Mouse (Mus musculus): Measurements from ENCODE around the gene Man2a2. TPM values are rescaled to one million over a fixed set of nuclear protein-coding genes. Genes with fewer than 3 reads are reported as not detected.

Man2a2 gene
- total and polyA plus RNA-seq, 3 experiments = 12.5 to 46.3 (median 44.3) TPM

- Histone ChIP-seq H3K36me3 (replicated peaks in 1 of 2; ENCODE audit: control insufficient read depth in 1 of 2, insufficient read depth in 1 of 2, low read length in 1 of 2) (peaks cover 70 to 84% of the 10 kb centered on the region in 2 experiments), H3K27me3 (replicated peaks) (no peaks in the 10 kb centered on the region), H3K4me1 (ENCODE audit: control insufficient read depth in 1 of 2, insufficient read depth in 2 of 2) (peaks cover 4 to 11% of the 10 kb centered on the region in 2 experiments; a peak in 3 of 4 replicates), H3K27ac (ENCODE audit: insufficient read depth, low read depth) (no peak overlapping the region), H3K4me2 (ENCODE audit: insufficient read depth, low read depth, poor library complexity, severe bottlenecking) (no peak overlapping the region), H3K9me3 (replicated peaks; ENCODE audit: low read length) (peaks cover 15% of the 10 kb centered on the region), H3K79me2 (replicated peaks; ENCODE audit: control insufficient read depth, extremely low read depth, insufficient read depth, poor library complexity, severe bottlenecking) (no peaks in the 10 kb centered on the region), H3K4me3 (replicated peaks in 1 of 3; ENCODE audit: low read depth in 2 of 3, low read length in 2 of 3, poor library complexity in 1 of 3) (no peak overlapping the region), H3K9ac (ENCODE audit: insufficient read depth, low read depth) (no peak overlapping the region)
- TF ChIP-seq GABPA (IDR thresholded peaks at IDR 0.05; ENCODE audit: insufficient replicate concordance, low read depth, low read length) = no peak
- TF ChIP-seq TBP (conservative IDR thresholded peaks at IDR 0.05; ENCODE audit: low read depth, low read length) = no peak
- no peak for TF ChIP-seq ZC3H11A (IDR thresholded peaks at IDR 0.05; ENCODE audit: low read depth, low read length)
- no peak for TF ChIP-seq SIN3A (IDR thresholded peaks at IDR 0.05; ENCODE audit: low read length)
- TF ChIP-seq TCF12 (IDR thresholded peaks at IDR 0.05; ENCODE audit: low read depth, low read length) = no peak
- no peak for TF ChIP-seq RCOR1 (conservative IDR thresholded peaks at IDR 0.05; ENCODE audit: low read depth, low read length)
- no peak for TF ChIP-seq E2F4 (IDR thresholded peaks at IDR 0.05; ENCODE audit: insufficient replicate concordance, low read depth, low read length)
- TF ChIP-seq MAX (IDR thresholded peaks at IDR 0.05; ENCODE audit: low read length) = no peak
- dilution Hi-C loops (cut with MboI; ENCODE audit: extremely low pct_ligation_motif_present, extremely low pct_unique_long_range_greater_than_20kb, low sequenced_read_pairs) = no loop called here
- in situ Hi-C loops (cut with MboI; ENCODE audit: low pct_ligation_motif_present, low pct_unique_long_range_greater_than_20kb, low sequenced_read_pairs) = no loop called here
- DNase-seq (ENCODE audit: extremely low read depth) = no peak
These were observed 36.3 kb downstream of the Man2a2 start for GRCm38 (mm10) chr7:80334848-80335247.

- Histone ChIP-seq H3K27me3 (replicated peaks) (no peaks in the 10 kb centered on the region), H3K27ac (ENCODE audit: insufficient read depth, low read depth) (no peak overlapping the region), H3K9me3 (replicated peaks; ENCODE audit: low read length) (peaks cover 15% of the 10 kb centered on the region), H3K4me1 (ENCODE audit: control insufficient read depth in 1 of 2, insufficient read depth in 2 of 2) (no peaks in the 10 kb centered on the region), H3K4me3 (replicated peaks in 1 of 3; ENCODE audit: low read depth in 2 of 3, low read length in 2 of 3, poor library complexity in 1 of 3) (no peak overlapping the region), H3K4me2 (ENCODE audit: insufficient read depth, low read depth, poor library complexity, severe bottlenecking) (no peak overlapping the region), H3K9ac (ENCODE audit: insufficient read depth, low read depth) (no peak overlapping the region), H3K79me2 (replicated peaks; ENCODE audit: control insufficient read depth, extremely low read depth, insufficient read depth, poor library complexity, severe bottlenecking) (no peaks in the 10 kb centered on the region), H3K36me3 (replicated peaks in 1 of 2; ENCODE audit: control insufficient read depth in 1 of 2, insufficient read depth in 1 of 2, low read length in 1 of 2) (peaks cover 90 to 96% of the 10 kb centered on the region in 2 experiments)
- dilution Hi-C loops (cut with MboI; ENCODE audit: extremely low pct_ligation_motif_present, extremely low pct_unique_long_range_greater_than_20kb, low sequenced_read_pairs) = no loop called here
- in situ Hi-C loops (cut with MboI; ENCODE audit: low pct_ligation_motif_present, low pct_unique_long_range_greater_than_20kb, low sequenced_read_pairs) = no loop called here
- no peak for DNase-seq (ENCODE audit: extremely low read depth)
- no peak for TF ChIP-seq KAT2A (IDR thresholded peaks at IDR 0.05; ENCODE audit: insufficient replicate concordance, low read length)
- no peak for TF ChIP-seq JUN (IDR thresholded peaks at IDR 0.05; ENCODE audit: insufficient read depth, low read depth, low read length)
- TF ChIP-seq UBTF (IDR thresholded peaks at IDR 0.05; ENCODE audit: low read depth, low read length) = no peak
- no peak for TF ChIP-seq MXI1 (IDR thresholded peaks at IDR 0.05; ENCODE audit: low read depth, low read length)
- no peak for TF ChIP-seq HCFC1 (IDR thresholded peaks at IDR 0.05; ENCODE audit: low read depth, low read length)
- no peak for TF ChIP-seq MAX (IDR thresholded peaks at IDR 0.05; ENCODE audit: low read length)
- no peak for TF ChIP-seq ELF1 (IDR thresholded peaks at IDR 0.05; ENCODE audit: low read depth, low read length)
- no peak for TF ChIP-seq PAX5 (IDR thresholded peaks at IDR 0.05; ENCODE audit: low read length)
- TF ChIP-seq RCOR1 (conservative IDR thresholded peaks at IDR 0.05; ENCODE audit: low read depth, low read length) = no peak
- TF ChIP-seq USF2 (conservative IDR thresholded peaks at IDR 0.05; ENCODE audit: low read depth, low read length) = no peak
- TF ChIP-seq SIN3A (IDR thresholded peaks at IDR 0.05; ENCODE audit: low read length) = no peak
These were observed 39.7 kb downstream of the Man2a2 start for GRCm38 (mm10) chr7:80331433-80331832.
